Mouse (Mus musculus) ES-E14 (cell line): ENCODE measurements around the gene Edn2. TPM values are rescaled to one million over a fixed set of nuclear protein-coding genes. Genes with fewer than 3 reads are reported as not detected.

ENCODE experiments used
- DNase-seq: peaks from one replicate; pipeline ENCODE4 v3.0.0-alpha.2; 2013; ENCODE audit warnings: low read depth, low spot score
- H3K27ac ChIP-seq: 2 replicates; pipeline ENCODE4 v1.5.1; 2012; ENCODE audit warnings: low read depth, mild to moderate bottlenecking, low read length, moderate library complexity, mixed read lengths; ENCODE audit not compliant: poor library complexity, insufficient read depth, severe bottlenecking
- H3K36me3 ChIP-seq: 2 replicates; pipeline ENCODE4 v1.6.1; 2012; ENCODE audit warnings: mild to moderate bottlenecking, low read length, moderate library complexity, mixed read lengths; ENCODE audit not compliant: control insufficient read depth, poor library complexity, insufficient read depth, severe bottlenecking
- H3K4me1 ChIP-seq, 2 experiments: fragments of 150-350 bp in 1 of 2; sonication (generic) in 1 of 2; 2 replicates each; pipeline ENCODE4 v1.6.1; 2012; ENCODE audit warnings: low read length in 2 of 2, mild to moderate bottlenecking in 1 of 2, mixed read lengths in 1 of 2; ENCODE audit not compliant: control insufficient read depth in 2 of 2, insufficient read depth in 2 of 2, poor library complexity in 1 of 2
- H3K4me3 ChIP-seq, 2 experiments: fragments of 150-350 bp in 1 of 2; sonication (generic) in 1 of 2; 2 replicates each; pipeline ENCODE4 v1.5.1; 2012; ENCODE audit warnings: low read length in 2 of 2, low read depth in 1 of 2, mild to moderate bottlenecking in 1 of 2, mixed read lengths in 1 of 2; ENCODE audit not compliant: insufficient read depth in 1 of 2, poor library complexity in 1 of 2, severe bottlenecking in 1 of 2
- H3K9ac ChIP-seq: 2 replicates; pipeline ENCODE4 v1.6.1; 2012; ENCODE audit warnings: low read depth, mild to moderate bottlenecking, low read length, mixed read lengths; ENCODE audit not compliant: poor library complexity, insufficient read depth, severe bottlenecking
- H3K9me3 ChIP-seq: fragments of 150-350 bp; sonication (generic); 2 replicates; pipeline ENCODE4 v1.6.1; 2012; ENCODE audit warnings: low read depth, mild to moderate bottlenecking, low read length; ENCODE audit not compliant: control insufficient read depth, insufficient read depth
- CHD2 ChIP-seq: IDR thresholded peaks from 2 replicates; pipeline ENCODE4 v1.6.1; 2014; ENCODE audit warnings: mild to moderate bottlenecking, low read depth, low read length, inconsistent platforms
- HCFC1 ChIP-seq: IDR thresholded peaks from 2 replicates; pipeline ENCODE4 v1.6.1; 2012; ENCODE audit warnings: low read length, inconsistent platforms, borderline replicate concordance; ENCODE audit not compliant: insufficient read depth
- MAFK ChIP-seq: IDR thresholded peaks from 2 replicates; pipeline ENCODE4 v1.6.1; 2014; ENCODE audit warnings: mild to moderate bottlenecking, low read depth, low read length, inconsistent platforms; ENCODE audit not compliant: insufficient read depth
- ZC3H11A ChIP-seq: IDR thresholded peaks from 2 replicates; pipeline ENCODE4 v1.6.1; 2012; ENCODE audit warnings: low read depth, mild to moderate bottlenecking, inconsistent platforms, low read length, borderline replicate concordance
- ZNF384 ChIP-seq: IDR thresholded peaks from 2 replicates; pipeline ENCODE4 v1.6.1; 2012; ENCODE audit warnings: low read depth, low read length, inconsistent platforms
- in situ Hi-C, 2 experiments: fragments of 600-800 bp; cut with MboI; formaldehyde crosslinking; loops; one replicate each; pipeline ENCODE4 v1.15.1; 2025; ENCODE audit warnings: low sequenced_read_pairs in 2 of 2, inconsistent platforms in 1 of 2; ENCODE audit not compliant: unreplicated experiment in 2 of 2
- total RNA-seq: library from RNA; depleted of rRNA; stranded (reverse); fragments of 300-350 nt; gene quantifications from 2 replicates; pipeline ENCODE4 v1.2.3, GENCODE M21; 2012

The Edn2 gene
- total RNA-seq, 1 experiment, result 0.62 TPM

- in situ Hi-C loops, result no loop called here
- no peaks in the 10 kb centered on the region for H3K4me1 ChIP-seq
- no peaks in the 10 kb centered on the region for H3K36me3 ChIP-seq
- no peak overlapping the region for H3K9ac ChIP-seq
- no peak overlapping the region for H3K27ac ChIP-seq
- TF ChIP-seq CHD2 (no peak), ZC3H11A (no peak), ZNF384 (no peak), MAFK (no peak), HCFC1 (no peak)
- no peak for DNase-seq
- no peaks in the 10 kb centered on the region for H3K9me3 ChIP-seq
- H3K4me3 ChIP-seq, result no peak overlapping the region
These were observed 19.5 kb downstream of the Edn2 start for GRCm38 (mm10) chr4:120180535-120180934.

- Histone ChIP-seq H3K9me3 (no peaks in the 10 kb centered on the region), H3K9ac (no peak overlapping the region), H3K36me3 (no peaks in the 10 kb centered on the region), H3K27ac (no peak overlapping the region), H3K4me1 (no peaks in the 10 kb centered on the region; a peak in 1 of 4 replicates), H3K4me3 (no peak overlapping the region)
- no peak for TF ChIP-seq CHD2
- no peak for TF ChIP-seq MAFK
- no peak for TF ChIP-seq HCFC1
- TF ChIP-seq ZC3H11A, result no peak
- no peak for TF ChIP-seq ZNF384
- DNase-seq, result peak; percentile 47
- in situ Hi-C loops, result no loop called here
These were observed 23.5 kb downstream of the Edn2 start for GRCm38 (mm10) chr4:120184374-120184991.

- Histone ChIP-seq H3K9me3 (no peaks in the 10 kb centered on the region), H3K4me1 (no peaks in the 10 kb centered on the region; a peak in 1 of 4 replicates), H3K9ac (no peak overlapping the region), H3K36me3 (no peaks in the 10 kb centered on the region), H3K4me3 (no peak overlapping the region), H3K27ac (no peak overlapping the region)
- TF ChIP-seq HCFC1 (no peak), CHD2 (no peak), ZC3H11A (no peak), ZNF384 (no peak), MAFK (no peak)
- DNase-seq, result no peak
- in situ Hi-C loops, result no loop called here
These were observed 25.4 kb downstream of the Edn2 start for GRCm38 (mm10) chr4:120186441-120186840.

- Histone ChIP-seq H3K4me1 (no peaks in the 10 kb centered on the region; a peak in 1 of 4 replicates), H3K4me3 (no peak overlapping the region), H3K9me3 (no peaks in the 10 kb centered on the region), H3K36me3 (no peaks in the 10 kb centered on the region), H3K9ac (no peak overlapping the region), H3K27ac (no peak overlapping the region)
- TF ChIP-seq HCFC1 (no peak), ZNF384 (no peak), CHD2 (no peak), ZC3H11A (no peak), MAFK (no peak)
- in situ Hi-C loops, result no loop called here
- DNase-seq, result peak; percentile 46
These were observed 25.9 kb downstream of the Edn2 start for GRCm38 (mm10) chr4:120186934-120187333.

- TF ChIP-seq ZNF384 (no peak), MAFK (no peak), HCFC1 (no peak), ZC3H11A (no peak), CHD2 (no peak)
- no peak for DNase-seq
- Histone ChIP-seq H3K9ac (no peak overlapping the region), H3K9me3 (no peaks in the 10 kb centered on the region), H3K27ac (no peak overlapping the region), H3K4me1 (no peaks in the 10 kb centered on the region; a peak in 1 of 4 replicates), H3K4me3 (no peak overlapping the region), H3K36me3 (no peaks in the 10 kb centered on the region)
- in situ Hi-C loops, result no loop called here
These were observed 27.2 kb downstream of the Edn2 start for GRCm38 (mm10) chr4:120188204-120188603.
